Mouse (Mus musculus): Measurements from ENCODE around the gene Irf4. TPM values are rescaled to one million over a fixed set of nuclear protein-coding genes. Genes with fewer than 3 reads are reported as not detected.

Irf4 gene
- polyA plus RNA-seq, 1 experiment = 5.0 TPM

GRCm38 (mm10) chr13:30747504-30747903 is 1.5 kb upstream of the Irf4 start:
- WGBS = 47% methylated on average over 11 of the region's 11 CpGs
- H3K4me1 ChIP-seq (ENCODE audit: control insufficient read depth, insufficient read depth, insufficient read length, low read length) = peaks cover 3% of the 10 kb centered on the region
- no peaks in the 10 kb centered on the region for H3K36me3 ChIP-seq (ENCODE audit: control insufficient read depth, insufficient read depth, low read length)
- H3K27ac ChIP-seq (ENCODE audit: insufficient read depth, low read depth, low read length) = no peak overlapping the region
- no peak overlapping the region for H3K4me3 ChIP-seq (ENCODE audit: low read depth, low read length)
- no peak for TF ChIP-seq CTCF (IDR thresholded peaks at IDR 0.05; ENCODE audit: extremely low read depth, insufficient read length, insufficient replicate concordance, low read depth, low read length)
- TF ChIP-seq POLR2A (IDR thresholded peaks at IDR 0.05; ENCODE audit: low read depth, low read length) = no peak
- peaks cover 21% of the 10 kb centered on the region for H3K27me3 ChIP-seq (ENCODE audit: control insufficient read depth, insufficient read depth, low read length)

GRCm38 (mm10) chr13:30748321-30748720 is 705 bp upstream of the Irf4 start:
- Histone ChIP-seq H3K27me3 (ENCODE audit: control insufficient read depth, insufficient read depth, low read length) (peaks cover 21% of the 10 kb centered on the region), H3K36me3 (ENCODE audit: control insufficient read depth, insufficient read depth, low read length) (no peaks in the 10 kb centered on the region), H3K4me1 (ENCODE audit: control insufficient read depth, insufficient read depth, insufficient read length, low read length) (peaks cover 3% of the 10 kb centered on the region), H3K4me3 (ENCODE audit: low read depth, low read length) (peak overlapping the region; percentile 58; the same call in 1 of the 2 replicates), H3K27ac (ENCODE audit: insufficient read depth, low read depth, low read length) (no peak overlapping the region)
- TF ChIP-seq POLR2A (IDR thresholded peaks at IDR 0.05; ENCODE audit: low read depth, low read length) (no peak), CTCF (IDR thresholded peaks at IDR 0.05; ENCODE audit: extremely low read depth, insufficient read length, insufficient replicate concordance, low read depth, low read length) (no peak)
- 58% methylated on average over 11 of the region's 11 CpGs for WGBS

GRCm38 (mm10) chr13:30749557-30750141 is 623 bp downstream of the Irf4 start:
- no peaks in the 10 kb centered on the region for H3K36me3 ChIP-seq (ENCODE audit: control insufficient read depth, insufficient read depth, low read length)
- H3K27me3 ChIP-seq (ENCODE audit: control insufficient read depth, insufficient read depth, low read length) = peaks cover 21% of the 10 kb centered on the region
- TF ChIP-seq CTCF (IDR thresholded peaks at IDR 0.05; ENCODE audit: extremely low read depth, insufficient read length, insufficient replicate concordance, low read depth, low read length) (no peak), POLR2A (IDR thresholded peaks at IDR 0.05; ENCODE audit: low read depth, low read length) (no peak)
- 0 out of 2 replicates have a peak overlapping the region, but pooled peaks have one; percentile 7 for H3K27ac ChIP-seq (ENCODE audit: insufficient read depth, low read depth, low read length)
- WGBS = 11% methylated on average over 11 of the region's 11 CpGs
- H3K4me3 ChIP-seq (ENCODE audit: low read depth, low read length) = peak overlapping the region; percentile 58
- H3K4me1 ChIP-seq (ENCODE audit: control insufficient read depth, insufficient read depth, insufficient read length, low read length) = peaks cover 3% of the 10 kb centered on the region

GRCm38 (mm10) chr13:30750461-30751303 is 1.7 kb downstream of the Irf4 start:
- Histone ChIP-seq H3K27ac (ENCODE audit: insufficient read depth, low read depth, low read length) (no peak overlapping the region), H3K27me3 (ENCODE audit: control insufficient read depth, insufficient read depth, low read length) (peaks cover 21% of the 10 kb centered on the region)
- 8% methylated on average over 33 of the region's 33 CpGs for WGBS

DNA sequence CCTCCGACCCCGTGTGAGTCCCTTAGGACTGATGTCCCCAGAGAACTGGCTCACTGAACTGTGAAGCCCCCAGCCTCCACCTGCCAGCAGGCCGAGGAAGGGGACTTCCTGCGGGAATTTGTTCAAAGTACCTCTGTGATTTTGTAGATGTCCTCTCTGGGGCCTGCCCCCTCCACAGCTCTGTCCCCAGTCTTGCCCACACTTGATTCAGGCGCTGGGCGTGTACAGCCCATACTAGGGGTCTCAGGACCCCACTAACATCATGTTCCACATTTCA is 2.2 kb downstream of the Irf4 start:
- WGBS = 48% methylated on average over 6 of the region's 6 CpGs
- Histone ChIP-seq H3K36me3 (ENCODE audit: control insufficient read depth, insufficient read depth, low read length) (no peaks in the 10 kb centered on the region), H3K27ac (ENCODE audit: insufficient read depth, low read depth, low read length) (no peak overlapping the region), H3K27me3 (ENCODE audit: control insufficient read depth, insufficient read depth, low read length) (peaks cover 21% of the 10 kb centered on the region), H3K4me1 (ENCODE audit: control insufficient read depth, insufficient read depth, insufficient read length, low read length) (peaks cover 3% of the 10 kb centered on the region), H3K4me3 (ENCODE audit: low read depth, low read length) (peak overlapping the region; percentile 25)
- TF ChIP-seq POLR2A (IDR thresholded peaks at IDR 0.05; ENCODE audit: low read depth, low read length) (no peak), CTCF (IDR thresholded peaks at IDR 0.05; ENCODE audit: extremely low read depth, insufficient read length, insufficient replicate concordance, low read depth, low read length) (no peak)

More at GRCm38 (mm10) chr13:30750461-30751303, 1.7 kb downstream of the Irf4 start:
- Histone ChIP-seq H3K36me3 (ENCODE audit: control insufficient read depth, insufficient read depth, low read length) (no peaks in the 10 kb centered on the region), H3K4me1 (ENCODE audit: control insufficient read depth, insufficient read depth, insufficient read length, low read length) (peaks cover 3% of the 10 kb centered on the region), H3K4me3 (ENCODE audit: low read depth, low read length) (peak overlapping the region; percentile 58)
- TF ChIP-seq CTCF (IDR thresholded peaks at IDR 0.05; ENCODE audit: extremely low read depth, insufficient read length, insufficient replicate concordance, low read depth, low read length) (no peak), POLR2A (IDR thresholded peaks at IDR 0.05; ENCODE audit: low read depth, low read length) (no peak)

GRCm38 (mm10) chr13:30752581-30753187 is 3.7 kb downstream of the Irf4 start:
- TF ChIP-seq CTCF (IDR thresholded peaks at IDR 0.05; ENCODE audit: extremely low read depth, insufficient read length, insufficient replicate concordance, low read depth, low read length) (no peak), POLR2A (IDR thresholded peaks at IDR 0.05; ENCODE audit: low read depth, low read length) (no peak)

DNA sequence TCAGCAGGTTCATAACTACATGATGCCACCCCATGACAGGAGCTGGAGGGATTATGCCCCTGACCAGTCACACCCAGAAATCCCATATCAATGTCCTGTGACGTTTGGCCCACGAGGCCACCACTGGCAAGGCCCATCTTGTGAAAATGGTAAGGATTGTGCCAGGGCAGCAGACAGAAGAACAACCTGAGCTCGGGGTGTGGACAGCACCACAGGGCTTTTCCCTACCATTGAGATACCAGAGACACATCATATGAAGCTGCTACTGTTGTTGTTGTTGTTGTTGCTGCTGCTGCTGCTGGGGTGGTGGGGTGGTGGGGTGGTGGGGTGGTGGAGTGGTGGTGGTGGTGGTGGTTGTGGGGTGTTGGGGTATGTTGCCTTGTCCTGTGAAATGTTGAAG is 4.4 kb downstream of the Irf4 start:
- no peaks in the 10 kb centered on the region for H3K36me3 ChIP-seq (ENCODE audit: control insufficient read depth, insufficient read depth, low read length)
- H3K4me3 ChIP-seq (ENCODE audit: low read depth, low read length) = no peak overlapping the region
- TF ChIP-seq CTCF (IDR thresholded peaks at IDR 0.05; ENCODE audit: extremely low read depth, insufficient read length, insufficient replicate concordance, low read depth, low read length) (no peak), POLR2A (IDR thresholded peaks at IDR 0.05; ENCODE audit: low read depth, low read length) (no peak)
- no peak overlapping the region for H3K27ac ChIP-seq (ENCODE audit: insufficient read depth, low read depth, low read length)
- 76% methylated on average over 3 of the region's 3 CpGs for WGBS
- H3K4me1 ChIP-seq (ENCODE audit: control insufficient read depth, insufficient read depth, insufficient read length, low read length) = peaks cover 3% of the 10 kb centered on the region
- peaks cover 18% of the 10 kb centered on the region for H3K27me3 ChIP-seq (ENCODE audit: control insufficient read depth, insufficient read depth, low read length)

More at GRCm38 (mm10) chr13:30752581-30753187, 3.7 kb downstream of the Irf4 start:
- H3K36me3 ChIP-seq (ENCODE audit: control insufficient read depth, insufficient read depth, low read length) = no peaks in the 10 kb centered on the region
- H3K4me1 ChIP-seq (ENCODE audit: control insufficient read depth, insufficient read depth, insufficient read length, low read length) = peaks cover 3% of the 10 kb centered on the region
- peaks cover 20% of the 10 kb centered on the region for H3K27me3 ChIP-seq (ENCODE audit: control insufficient read depth, insufficient read depth, low read length)
- no peak overlapping the region for H3K27ac ChIP-seq (ENCODE audit: insufficient read depth, low read depth, low read length)
- WGBS = 86% methylated on average over 4 of the region's 4 CpGs
- no peak overlapping the region for H3K4me3 ChIP-seq (ENCODE audit: low read depth, low read length)

All from small intestine, adult 2 months (tissue).